In the genomic region with DNA sequence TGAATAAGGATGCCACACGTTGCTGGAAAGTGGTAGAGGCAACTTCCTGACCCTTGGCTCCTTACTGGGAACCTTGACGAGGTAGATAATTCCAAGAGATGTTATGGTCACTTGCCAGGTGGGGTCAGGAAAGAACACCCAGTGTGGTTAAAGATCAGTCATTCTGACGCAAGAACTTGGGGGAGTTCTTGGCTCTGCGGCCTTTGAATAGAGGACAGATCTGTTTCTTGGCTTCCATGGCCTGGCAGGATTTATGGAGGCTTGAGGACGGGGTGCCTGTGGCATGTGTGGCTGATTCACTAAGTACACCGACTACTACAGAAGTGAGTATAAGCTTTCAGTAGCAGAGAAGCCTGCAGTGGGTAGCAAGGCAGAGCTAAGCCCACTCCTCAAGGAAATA, we compare ENCODE assay signal across 10 mouse cellular contexts. TPM values are rescaled to one million over a fixed set of nuclear protein-coding genes. Genes with fewer than 3 reads are reported as not detected.
A peak's percentile ranks its signal among the peaks of the same experiment; 100 is the strongest.
DNase-seq lines count a peak whose midpoint lies in the region; ATAC-seq lines count a peak whose summit lies in the region.
"Had no signal": no experiment of that assay in that cellular context is flagged by ENCODE, and none has a peak within 500 bp of the region (broad histone marks: within the 10 kb centered on the region; RNA-seq: fewer than 3 reads in every experiment).

No protein-coding gene starts in this region.

- no peaks in the 10 kb centered on the region for H3K9me3 ChIP-seq in heart, embryonic 12.5 days (replicated peaks)
- H3K9me3 ChIP-seq: embryonic facial prominence, embryonic 15.5 days; midbrain, embryonic 12.5 days had no signal

- H3K4me3 ChIP-seq in heart, embryonic 12.5 days = no peak overlapping the region
- H3K4me3 ChIP-seq: embryonic facial prominence, embryonic 15.5 days; midbrain, embryonic 12.5 days had no signal

- no peak overlapping the region for H3K9ac ChIP-seq in heart, embryonic 12.5 days
- H3K9ac ChIP-seq: embryonic facial prominence, embryonic 15.5 days; midbrain, embryonic 12.5 days had no signal

- H3K4me2 ChIP-seq in heart, embryonic 12.5 days = no peak overlapping the region
- H3K4me2 ChIP-seq: embryonic facial prominence, embryonic 15.5 days; midbrain, embryonic 12.5 days had no signal

- peaks cover 22% of the 10 kb centered on the region for H3K4me1 ChIP-seq in heart, embryonic 12.5 days (replicated peaks)
- H3K4me1 ChIP-seq: embryonic facial prominence, embryonic 15.5 days; midbrain, embryonic 12.5 days had no signal

- WGBS in heart, embryonic 12.5 days = 68% methylated on average over 6 of the region's 6 CpGs

- DNase-seq in cerebellum, postnatal 14 days = peak; percentile 5 to 11
- no peak for DNase-seq in cerebellum, adult 11-12 months
- peak; percentile 64 for DNase-seq in adrenal gland, postnatal 10 days
- peak; percentile 77 to 87 for DNase-seq in kidney, postnatal 36 days
- DNase-seq in cerebellum, adult 8-10 months = no peak
- no peak for DNase-seq in cerebellum, postnatal 25 days

- no peaks in the 10 kb centered on the region for H3K36me3 ChIP-seq in heart, embryonic 12.5 days
- H3K36me3 ChIP-seq: embryonic facial prominence, embryonic 15.5 days; midbrain, embryonic 12.5 days had no signal

- H3K27me3 ChIP-seq in heart, embryonic 12.5 days (replicated peaks) = no peaks in the 10 kb centered on the region
- H3K27me3 ChIP-seq: embryonic facial prominence, embryonic 15.5 days; midbrain, embryonic 12.5 days had no signal

- peak overlapping the region; percentile 62 for H3K27ac ChIP-seq in heart, embryonic 12.5 days (ENCODE audit: poor library complexity, severe bottlenecking)
- H3K27ac ChIP-seq: embryonic facial prominence, embryonic 15.5 days; midbrain, embryonic 12.5 days had no signal

- no peak for ATAC-seq in heart, embryonic 12.5 days (ENCODE audit: insufficient number of reproducible peaks, low FRiP score)
- no peak for ATAC-seq in erythroid progenitor cell, adult 5-6 weeks (replicated peaks; ENCODE audit: low FRiP score, poor library complexity, severe bottlenecking)

RNA-seq across cellular contexts. Expression of gene Kcne4, which starts 47.8 kb away (rescaled TPM):
- 1 to 10 TPM; 4.3 to 7.0 TPM for total RNA-seq in adrenal gland, postnatal 10 days (2021)
- polyA plus RNA-seq in heart, embryonic 12.5 days (2016; fragmentation: Nextera tagmentation; extraction: Ambion mirVana) = 1.4 and 1.5 TPM in 2 replicates
- total RNA-seq in erythroid progenitor cell, adult 5-6 weeks (2015; ENCODE audit: low replicate concordance) = not detected in 2 replicates
- total RNA-seq in erythroid progenitor cell, adult 5-6 weeks (2017; ENCODE audit: low replicate concordance) = 0.77 TPM in 1 of 2 replicates, not detected in the other

Comparison
In these comparisons a context has a peak if more than half of its experiments do, and no peak if none do; other contexts are left out.
1. DNase-seq: peak in cerebellum, postnatal 14 days (2 of 2), adrenal gland, postnatal 10 days (single experiment) and kidney, postnatal 36 days (2 of 2); none in cerebellum, adult 11-12 months (single experiment), cerebellum, adult 8-10 months (single experiment) and cerebellum, postnatal 25 days (0 of 2).